Mouse (Mus musculus) kidney, postnatal 0 days (tissue): ENCODE measurements at regions not wholly inside any gene's neighbourhood (a gene's known extent, or its start where the extent isn't known, plus 50 kb on each side); places are given as distances from the start of the nearest gene placed in this dataset.

Source experiments
- ATAC-seq: fragments of 200-750 bp; cut with Nextera tagmentation; replicated peaks from 2 replicates; pipeline ENCODE4 v1.8.0; 2017; ENCODE audit warnings: low read depth, moderate number of reproducible peaks, moderate TSS enrichment, moderate library complexity; ENCODE audit not compliant: low FRiP score
- DNase-seq: peaks from one replicate; pipeline ENCODE4 v3.0.0-alpha.2; 2016; ENCODE audit warnings: low spot score
- H3K27ac ChIP-seq: fragments of 300-500 bp; sonication (generic); 2 replicates; pipeline ENCODE4 v1.5.1; 2014; ENCODE audit warnings: mild to moderate bottlenecking
- H3K27me3 ChIP-seq: fragments of 300-500 bp; sonication (generic); 2 replicates; pipeline ENCODE4 v1.6.1; 2014; ENCODE audit warnings: low read length, mixed read lengths; ENCODE audit not compliant: insufficient read depth
- H3K36me3 ChIP-seq: fragments of 300-500 bp; sonication (generic); 2 replicates; pipeline ENCODE4 v1.6.1; 2014; ENCODE audit warnings: low read length, mixed read lengths; ENCODE audit not compliant: insufficient read depth
- H3K4me1 ChIP-seq: fragments of 300-500 bp; sonication (generic); replicated peaks from 2 replicates; pipeline ENCODE4 v1.6.1; 2014; ENCODE audit warnings: antibody characterized with exemption, low read length, mixed read lengths; ENCODE audit not compliant: insufficient read depth
- H3K4me2 ChIP-seq: fragments of 300-500 bp; sonication (generic); 2 replicates; pipeline ENCODE4 v1.6.1; 2014; ENCODE audit warnings: mild to moderate bottlenecking, low read length, moderate library complexity, mixed read lengths
- H3K4me3 ChIP-seq: fragments of 300-500 bp; sonication (generic); replicated peaks from 2 replicates; pipeline ENCODE4 v1.5.1; 2014; ENCODE audit warnings: low read depth, low read length
- H3K9ac ChIP-seq: fragments of 300-500 bp; sonication (generic); 2 replicates; pipeline ENCODE4 v1.6.1; 2014; ENCODE audit warnings: low read depth, low read length
- H3K9me3 ChIP-seq: fragments of 300-500 bp; sonication (generic); replicated peaks from 2 replicates; pipeline ENCODE4 v1.6.1; 2016; ENCODE audit warnings: low read length, inconsistent platforms, mixed read lengths
- CTCF ChIP-seq: IDR thresholded peaks from 2 replicates; pipeline ENCODE4 v1.5.1; 2016; ENCODE audit warnings: antibody characterized with exemption, low read depth, mild to moderate bottlenecking, moderate library complexity
- WGBS: fragments of 180-500 bp; shearing (Covaris S2); extraction: QIAGEN DNeasy Blood & Tissue Kit; methylation state at CpG from one replicate; pipeline ENCODE4 v1.1.7; 2014; 5-methylcytosine and 5-hydroxymethylcytosine counted together

DNA sequence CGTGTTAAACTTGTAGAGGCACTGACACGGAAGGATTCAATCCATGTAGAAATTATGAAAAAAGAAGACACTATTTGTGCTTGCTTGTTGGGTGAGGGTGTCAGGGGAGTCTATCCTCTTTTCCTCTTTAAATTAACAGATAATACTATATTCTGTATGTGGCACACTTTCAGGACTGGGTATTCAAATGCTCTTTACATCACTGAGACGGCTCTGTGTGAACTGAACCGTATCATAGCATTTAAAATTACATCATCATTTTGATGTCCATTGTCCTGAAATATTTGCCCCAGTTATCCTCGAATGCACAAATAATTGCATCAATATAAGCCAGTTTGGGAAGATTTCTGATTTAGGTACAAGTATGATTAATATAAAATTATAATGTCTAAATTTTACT lies 478.2 kb downstream of the Ptprc start:
- DNase-seq (no peak), ATAC-seq (no peak)
- Histone ChIP-seq H3K36me3 (no peaks in the 10 kb centered on the region), H3K27ac (no peak overlapping the region), H3K4me2 (no peak overlapping the region), H3K4me1 (0 out of 2 replicates have a peak, but pooled peaks cover 3% of the 10 kb centered on the region), H3K9me3 (no peaks in the 10 kb centered on the region), H3K9ac (no peak overlapping the region), H3K4me3 (no peak overlapping the region), H3K27me3 (no peaks in the 10 kb centered on the region)
- 77% methylated on average over 5 of the region's 5 CpGs for WGBS
- no peak for TF ChIP-seq CTCF

DNA sequence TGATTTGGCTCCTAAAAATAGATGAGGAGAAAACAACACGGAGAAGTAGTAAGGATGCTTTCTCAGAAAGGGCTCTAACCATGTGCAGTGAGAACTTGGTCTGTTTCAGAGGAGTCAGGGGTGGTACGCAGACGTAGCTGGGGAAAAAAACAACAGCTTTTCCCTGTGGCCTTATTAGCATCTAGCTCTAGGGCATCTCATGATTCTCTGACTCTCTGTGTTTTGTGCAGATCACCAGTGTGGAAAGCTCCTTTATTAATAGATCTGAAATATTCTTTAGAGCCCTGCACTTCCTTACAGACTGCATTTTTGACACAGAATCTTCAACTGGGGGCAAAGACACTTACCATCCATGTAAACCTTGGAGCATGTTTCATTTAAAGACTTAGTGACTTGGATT lies 478.7 kb downstream of the Ptprc start:
- Histone ChIP-seq H3K4me2 (no peak overlapping the region), H3K4me3 (no peak overlapping the region), H3K4me1 (0 out of 2 replicates have a peak, but pooled peaks cover 4% of the 10 kb centered on the region), H3K9me3 (no peaks in the 10 kb centered on the region), H3K27me3 (no peaks in the 10 kb centered on the region), H3K9ac (no peak overlapping the region), H3K27ac (peak overlapping the region; percentile 22; the same call in 1 of the 2 replicates), H3K36me3 (no peaks in the 10 kb centered on the region)
- ATAC-seq, result no peak
- WGBS, result 39% methylated on average over 3 of the region's 3 CpGs
- peak; percentile 61 for DNase-seq
- TF ChIP-seq CTCF, result no peak

DNA sequence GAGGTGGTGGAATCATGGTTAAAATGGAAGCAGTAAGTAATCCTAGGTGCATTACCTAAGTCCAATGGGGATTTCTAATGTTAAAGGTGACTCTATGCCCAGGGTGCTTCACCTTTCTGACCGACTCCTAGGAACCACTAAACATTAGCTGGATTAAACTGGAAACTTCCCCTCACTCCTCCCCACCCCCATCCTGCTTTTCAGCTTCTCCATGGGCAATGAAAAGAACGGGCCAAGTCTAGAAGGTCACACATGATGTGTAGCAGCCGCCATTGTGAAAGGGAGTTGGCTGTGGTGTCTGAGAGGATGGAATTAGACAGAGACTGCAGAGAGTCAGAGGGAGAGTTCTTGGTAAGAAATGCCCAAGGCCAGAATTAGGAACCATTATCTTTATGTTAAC lies 479.8 kb downstream of the Ptprc start:
- DNase-seq (no peak), ATAC-seq (no peak)
- Histone ChIP-seq H3K27ac (no peak overlapping the region), H3K9ac (no peak overlapping the region), H3K9me3 (no peaks in the 10 kb centered on the region), H3K36me3 (no peaks in the 10 kb centered on the region), H3K4me3 (no peak overlapping the region), H3K4me2 (no peak overlapping the region), H3K4me1 (0 out of 2 replicates have a peak, but pooled peaks cover 4% of the 10 kb centered on the region), H3K27me3 (no peaks in the 10 kb centered on the region)
- 85% methylated on average over 3 of the region's 3 CpGs for WGBS
- TF ChIP-seq CTCF, result no peak

- Histone ChIP-seq H3K4me2 (no peak overlapping the region), H3K27ac (no peak overlapping the region), H3K9ac (no peak overlapping the region), H3K27me3 (no peaks in the 10 kb centered on the region), H3K4me3 (no peak overlapping the region), H3K4me1 (0 out of 2 replicates have a peak, but pooled peaks cover 4% of the 10 kb centered on the region), H3K9me3 (no peaks in the 10 kb centered on the region), H3K36me3 (no peaks in the 10 kb centered on the region)
- DNase-seq (no peak), ATAC-seq (no peak)
- no peak for TF ChIP-seq CTCF
- 54% methylated on average over 2 of the region's 2 CpGs for WGBS
Measured at GRCm38 (mm10) chr1:137692525-137692924, 483.0 kb downstream of the Ptprc start.

DNA sequence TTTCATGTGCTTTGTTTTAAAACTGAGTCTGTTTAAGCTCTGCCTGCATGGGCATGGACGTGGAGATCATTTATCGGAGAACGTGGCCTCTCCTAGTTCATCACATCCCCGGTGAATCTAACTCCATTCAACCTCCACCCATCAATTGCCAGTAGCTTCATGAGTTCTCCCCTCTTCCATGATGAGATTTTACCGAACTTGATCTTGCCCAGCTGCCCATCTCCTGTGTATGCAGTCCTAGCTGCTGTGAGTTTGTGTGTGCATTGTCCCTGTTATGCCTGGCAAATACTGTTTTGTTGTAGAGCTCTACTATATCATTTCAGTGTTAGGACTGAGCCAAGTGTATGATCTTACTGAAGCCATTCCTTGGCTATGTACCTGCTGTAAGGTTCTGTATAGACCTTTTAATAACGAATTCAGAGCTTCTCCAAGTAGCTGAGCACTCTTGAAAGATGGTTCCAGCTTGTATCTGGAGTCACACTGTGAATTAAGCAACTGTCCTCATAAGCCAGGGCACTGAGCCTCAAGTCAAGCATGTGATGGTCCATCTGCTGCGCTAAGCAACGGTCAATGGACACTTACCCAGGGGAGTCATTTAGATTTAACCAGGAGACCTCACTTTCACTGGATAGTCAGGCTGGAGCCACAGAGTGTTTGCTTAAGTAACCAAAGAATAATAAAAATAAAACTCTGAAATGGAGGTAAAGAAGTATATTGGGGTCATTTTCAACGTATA lies 484.5 kb downstream of the Ptprc start:
- no peak overlapping the region for H3K4me2 ChIP-seq
- 82% methylated on average over 9 of the region's 9 CpGs for WGBS
- H3K9ac ChIP-seq, result no peak overlapping the region
- H3K4me3 ChIP-seq, result no peak overlapping the region
- no peak for TF ChIP-seq CTCF
- H3K27me3 ChIP-seq, result no peaks in the 10 kb centered on the region
- ATAC-seq (no peak), DNase-seq (no peak)
- H3K36me3 ChIP-seq, result no peaks in the 10 kb centered on the region
- H3K27ac ChIP-seq, result no peak overlapping the region
- H3K9me3 ChIP-seq, result no peaks in the 10 kb centered on the region
- 0 out of 2 replicates have a peak, but pooled peaks cover 4% of the 10 kb centered on the region for H3K4me1 ChIP-seq

DNA sequence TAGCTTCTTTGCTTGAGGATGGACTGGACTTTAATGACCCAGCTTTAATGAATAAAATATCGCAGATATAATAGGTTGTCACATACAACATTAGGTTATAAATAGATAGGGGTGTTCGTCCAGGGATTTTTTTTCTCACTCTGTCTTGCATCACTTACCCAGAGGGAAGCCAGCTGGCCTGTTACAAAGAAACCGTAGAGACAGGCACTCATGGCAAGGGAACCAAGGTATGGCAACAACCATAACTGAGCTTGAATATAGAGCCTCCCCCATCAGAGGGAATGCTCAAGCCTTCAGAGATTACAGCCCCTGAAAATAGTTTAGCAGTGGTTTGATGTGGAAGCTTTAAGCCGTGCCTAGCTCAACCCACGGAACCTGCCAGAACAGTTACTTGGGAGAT lies 504.9 kb downstream of the Ptprc start:
- no peak overlapping the region for H3K27ac ChIP-seq
- H3K4me3 ChIP-seq, result no peak overlapping the region
- no peaks in the 10 kb centered on the region for H3K4me1 ChIP-seq
- no peak for TF ChIP-seq CTCF
- H3K27me3 ChIP-seq, result no peaks in the 10 kb centered on the region
- ATAC-seq (no peak), DNase-seq (no peak)
- no peaks in the 10 kb centered on the region for H3K9me3 ChIP-seq
- no peak overlapping the region for H3K4me2 ChIP-seq
- H3K36me3 ChIP-seq, result no peaks in the 10 kb centered on the region
- 66% methylated on average over 5 of the region's 5 CpGs for WGBS
- H3K9ac ChIP-seq, result no peak overlapping the region

- Histone ChIP-seq H3K27me3 (no peaks in the 10 kb centered on the region), H3K4me1 (no peaks in the 10 kb centered on the region), H3K36me3 (no peaks in the 10 kb centered on the region), H3K9ac (no peak overlapping the region), H3K27ac (no peak overlapping the region), H3K4me2 (no peak overlapping the region), H3K9me3 (no peaks in the 10 kb centered on the region), H3K4me3 (no peak overlapping the region)
- no peak for ATAC-seq
- no peak for DNase-seq
- WGBS, result 66% methylated on average over 3 of the region's 3 CpGs
- TF ChIP-seq CTCF, result no peak
Measured at GRCm38 (mm10) chr1:137669849-137670248, 505.7 kb downstream of the Ptprc start.
